Mouse (Mus musculus) gastrocnemius, postnatal 4 days (tissue): ENCODE results near the gene Ffar3. TPM values are rescaled to one million over a fixed set of nuclear protein-coding genes. Genes with fewer than 3 reads are reported as not detected.
"Not testable (repeated sequence)": the region's sequence is repeated elsewhere in the genome, so short reads cannot be mapped to it uniquely, and the experiment has no call there.

Experiments used
- DNase-seq, 2 experiments: peaks; one replicate each; pipeline ENCODE4 v3.0.0; 2021 to 2022; ENCODE audit warnings: low spot score in 2 of 2, mixed read lengths in 2 of 2
- total RNA-seq, 2 experiments: library from RNA; stranded (reverse); gene quantifications; 2 replicates each; pipeline ENCODE4 v1.2.3; 2021

Ffar3 gene
- total RNA-seq, 2 experiments from 2014 or later, result not detected

DNA sequence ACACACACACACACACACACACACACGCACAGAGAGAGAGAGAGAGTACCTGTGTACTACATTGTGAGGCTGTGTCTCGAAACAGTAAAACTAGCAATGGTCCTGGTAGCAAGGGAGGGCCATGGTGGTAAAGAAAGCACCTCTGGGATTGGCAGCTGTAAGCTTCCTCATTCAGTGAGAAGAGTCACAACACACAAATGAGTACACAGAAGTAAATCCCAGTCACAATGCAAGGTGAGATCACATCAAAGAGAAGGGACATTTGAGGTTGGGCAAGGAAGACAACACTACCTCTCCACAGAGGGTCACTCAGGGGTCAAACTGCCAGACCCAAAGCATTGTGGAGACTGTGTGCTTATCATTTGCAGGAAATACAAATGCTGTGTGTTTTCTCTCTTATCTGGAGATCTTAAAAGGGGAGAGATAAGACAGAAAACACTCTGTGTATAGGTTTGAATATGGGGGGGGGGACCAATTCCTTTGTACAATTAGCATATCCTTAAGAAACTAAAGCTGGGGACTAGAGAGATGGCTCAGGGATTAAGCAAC lies 9.4 kb downstream of the Ffar3 start:
- DNase-seq, result no peak

DNA sequence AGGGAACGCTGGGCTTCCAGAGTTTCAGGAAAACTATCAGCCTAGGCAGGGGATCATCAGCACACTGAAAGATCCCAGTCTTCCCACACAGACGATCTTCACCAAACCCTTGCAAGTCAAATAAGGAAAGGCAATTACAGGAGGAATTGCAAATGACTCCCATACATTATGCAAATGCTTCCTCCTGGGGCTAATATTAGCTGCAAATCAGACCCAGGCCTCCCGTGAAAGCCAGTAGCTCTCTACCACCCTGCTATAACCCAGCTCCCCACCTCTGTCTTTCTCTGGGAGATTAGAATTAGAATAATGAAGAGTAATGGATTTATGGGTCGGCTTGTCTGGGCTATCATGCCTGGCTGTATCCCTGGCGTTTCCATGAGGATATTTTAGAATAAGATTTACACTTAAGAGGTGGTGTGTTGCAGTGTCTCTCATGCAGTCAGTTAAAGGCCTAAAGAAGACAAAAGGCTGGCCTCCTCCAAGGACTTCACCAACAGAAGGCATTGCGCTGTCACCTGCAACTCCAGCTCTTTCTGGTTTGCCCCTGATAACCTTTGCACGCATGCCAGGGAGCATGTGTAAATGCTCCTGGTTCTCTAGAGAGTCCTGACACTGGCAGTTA lies 11.2 kb downstream of the Ffar3 start:
- no peak for DNase-seq

GRCm38 (mm10) chr7:30842092-30842491 lies 13.9 kb downstream of the Ffar3 start:
- DNase-seq, result no peak

GRCm38 (mm10) chr7:30841379-30841778 lies 14.6 kb downstream of the Ffar3 start:
- no peak for DNase-seq

DNA sequence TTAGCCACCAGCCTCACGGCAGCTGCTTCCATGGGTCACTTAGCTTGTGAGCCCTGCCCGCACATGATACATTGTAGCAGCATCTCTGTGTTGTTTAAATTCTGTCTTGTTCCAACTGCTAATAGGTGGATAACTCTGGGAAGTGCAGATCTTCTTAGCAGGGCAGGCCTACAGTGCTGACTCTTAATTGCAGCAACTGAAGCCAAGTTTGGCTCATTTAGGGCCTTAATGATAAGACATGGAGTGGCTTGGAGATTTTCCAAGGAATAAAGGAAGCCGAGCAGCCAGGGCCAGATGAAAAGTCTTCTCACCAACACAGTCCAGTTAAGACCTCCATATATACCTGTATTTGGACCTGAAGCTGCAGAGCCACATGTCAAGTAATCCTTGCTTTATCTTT lies 15.7 kb downstream of the Ffar3 start:
- DNase-seq, result no peak

- DNase-seq, result no peak
Observed at GRCm38 (mm10) chr7:30837277-30837676, 18.7 kb downstream of the Ffar3 start.

GRCm38 (mm10) chr7:30832684-30833083 lies 23.3 kb downstream of the Ffar3 start:
- not testable (repeated sequence) for DNase-seq

DNA sequence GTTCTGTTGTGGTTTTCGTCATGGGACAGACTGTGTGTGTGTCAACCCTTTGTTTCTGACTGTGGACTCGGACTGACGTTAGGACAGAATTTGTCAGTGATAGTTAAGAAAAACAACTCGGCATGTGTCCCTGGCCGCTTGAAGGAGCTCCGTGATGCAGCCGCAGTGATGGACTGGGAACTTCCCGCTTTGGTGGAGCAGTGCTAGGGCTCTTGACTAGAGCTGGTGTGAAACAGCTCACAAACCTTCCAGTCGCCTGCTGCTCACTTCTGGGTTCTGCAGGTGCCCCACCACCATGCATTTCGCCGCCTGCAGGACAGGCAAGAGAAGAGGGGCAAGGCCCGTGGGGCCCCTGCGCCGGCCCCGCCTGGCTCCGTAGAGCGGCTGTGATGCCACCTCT lies 23.7 kb downstream of the Ffar3 start:
- DNase-seq, result no peak

GRCm38 (mm10) chr7:30829428-30829827 lies 26.6 kb downstream of the Ffar3 start:
- no peak for DNase-seq

DNA sequence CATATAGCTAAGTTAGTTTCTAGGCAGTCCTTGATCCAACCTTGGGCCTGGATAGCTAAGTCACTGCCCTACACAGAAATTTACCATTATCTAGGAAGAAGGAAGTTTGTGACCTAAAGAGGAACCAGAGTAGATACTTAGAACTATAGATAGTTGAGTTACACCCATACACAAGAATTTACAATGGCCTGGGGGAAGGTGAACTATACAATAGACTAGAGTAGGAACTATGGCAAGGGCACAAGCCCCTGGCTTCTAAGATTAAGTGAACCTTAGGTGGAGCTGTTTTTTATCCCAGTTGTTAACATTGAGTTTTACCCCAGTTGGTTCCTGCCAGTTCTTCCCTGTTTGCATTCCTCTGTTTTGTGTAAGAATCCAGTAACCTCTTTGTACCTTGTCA lies 27.1 kb downstream of the Ffar3 start:
- DNase-seq, result not testable (repeated sequence)

DNA sequence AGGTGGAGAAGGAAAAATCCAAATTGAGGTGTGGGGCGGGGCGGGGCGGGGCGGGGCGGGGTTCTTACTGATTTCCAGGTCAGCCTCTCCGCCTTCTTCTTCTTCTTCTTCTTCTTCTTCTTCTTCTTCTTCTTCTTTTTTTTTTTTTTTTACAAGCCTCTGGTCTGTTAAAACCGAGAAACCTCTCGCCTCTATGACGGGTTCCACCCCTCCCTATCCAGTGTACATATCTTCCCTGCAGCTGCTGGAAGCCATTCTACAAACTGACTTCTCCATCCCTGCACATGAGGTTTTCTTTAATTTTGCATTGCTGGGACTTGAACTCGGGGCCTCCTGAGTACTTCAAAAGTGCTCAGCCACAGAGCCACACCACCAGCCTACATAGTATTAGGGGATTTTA lies 29.3 kb downstream of the Ffar3 start:
- DNase-seq, result no peak

GRCm38 (mm10) chr7:30824306-30824705 lies 31.7 kb downstream of the Ffar3 start:
- DNase-seq, result no peak

DNA sequence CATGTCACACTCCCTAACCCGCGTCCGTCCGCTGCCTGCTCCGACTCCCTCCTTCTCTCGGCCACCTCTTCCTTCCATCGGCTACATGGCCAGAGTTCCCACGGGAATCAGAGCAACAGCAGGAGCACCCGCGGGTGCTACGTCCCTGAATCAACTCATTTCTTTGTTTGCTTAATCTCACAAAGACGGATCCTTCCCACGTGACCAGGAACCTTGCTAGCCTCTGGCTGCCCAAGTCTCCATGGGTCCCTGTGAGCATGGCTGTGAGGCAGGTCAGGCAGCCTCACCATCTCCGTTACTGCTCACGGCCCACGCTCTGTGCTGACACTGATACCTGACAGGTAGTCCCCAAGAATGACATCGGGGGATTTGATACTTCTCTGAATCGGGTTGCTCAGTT lies 32.3 kb downstream of the Ffar3 start, which contains the start of gene Ffar2:
Ffar2 (minus strand) TSS at position 101 of the 400 bp plus-strand sequence.
- DNase-seq, result no peak

GRCm38 (mm10) chr7:30821532-30821931 lies 34.4 kb downstream of the Ffar3 start:
- DNase-seq, result no peak

DNA sequence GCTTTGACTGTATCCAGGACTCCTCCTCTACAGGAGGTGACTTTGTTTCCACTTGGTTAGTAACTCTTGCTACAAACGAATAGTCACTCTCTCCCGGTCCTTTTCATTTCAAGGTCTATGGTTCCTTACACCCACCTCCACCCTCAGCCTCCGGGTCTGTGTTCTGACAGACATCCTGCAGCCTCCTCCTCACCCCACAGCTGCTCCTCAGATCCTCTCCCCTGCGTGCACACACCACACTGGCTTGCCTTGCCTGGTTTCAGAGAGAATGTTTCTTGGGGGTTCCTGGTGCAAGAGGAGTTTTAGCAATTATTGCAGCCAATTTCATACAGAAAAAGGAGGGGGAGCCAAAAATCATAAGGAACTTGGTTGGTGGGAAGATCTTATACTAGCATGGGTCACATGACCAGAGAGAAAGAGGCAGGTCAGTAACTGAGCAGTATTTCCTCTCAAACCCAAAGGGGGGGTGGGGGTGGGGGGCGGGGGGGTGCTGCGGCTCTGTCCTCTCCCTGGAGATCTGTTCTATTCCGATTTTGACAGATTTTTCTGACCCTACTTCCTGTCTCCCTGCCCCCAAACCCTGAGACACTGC lies 35.0 kb downstream of the Ffar3 start:
- no peak for DNase-seq

- no peak for DNase-seq
Observed at GRCm38 (mm10) chr7:30820131-30820530, 35.8 kb downstream of the Ffar3 start.

GRCm38 (mm10) chr7:30812291-30812807 lies 43.6 kb downstream of the Ffar3 start:
- DNase-seq, result no peak

GRCm38 (mm10) chr7:30811757-30812290 lies 44.2 kb downstream of the Ffar3 start:
- no peak for DNase-seq

GRCm38 (mm10) chr7:30810319-30810718 lies 45.7 kb downstream of the Ffar3 start:
- DNase-seq, result no peak

- no peak for DNase-seq
Observed at GRCm38 (mm10) chr7:30805924-30806323, 50.1 kb downstream of the Ffar3 start.
